Mouse (Mus musculus): Measurements from ENCODE around the gene Nbeal2.

The Nbeal2 gene

GRCm38 (mm10) chr9:110673107-110673752 is 19.3 kb upstream of the Nbeal2 start:
- no peak for DNase-seq (ENCODE audit: low spot score)

- no peak for DNase-seq (ENCODE audit: low spot score)
Observed at GRCm38 (mm10) chr9:110672462-110673106, 18.6 kb upstream of the Nbeal2 start.

- no peak for DNase-seq (ENCODE audit: low spot score)
Observed at GRCm38 (mm10) chr9:110669785-110670184, 15.8 kb upstream of the Nbeal2 start.

DNA sequence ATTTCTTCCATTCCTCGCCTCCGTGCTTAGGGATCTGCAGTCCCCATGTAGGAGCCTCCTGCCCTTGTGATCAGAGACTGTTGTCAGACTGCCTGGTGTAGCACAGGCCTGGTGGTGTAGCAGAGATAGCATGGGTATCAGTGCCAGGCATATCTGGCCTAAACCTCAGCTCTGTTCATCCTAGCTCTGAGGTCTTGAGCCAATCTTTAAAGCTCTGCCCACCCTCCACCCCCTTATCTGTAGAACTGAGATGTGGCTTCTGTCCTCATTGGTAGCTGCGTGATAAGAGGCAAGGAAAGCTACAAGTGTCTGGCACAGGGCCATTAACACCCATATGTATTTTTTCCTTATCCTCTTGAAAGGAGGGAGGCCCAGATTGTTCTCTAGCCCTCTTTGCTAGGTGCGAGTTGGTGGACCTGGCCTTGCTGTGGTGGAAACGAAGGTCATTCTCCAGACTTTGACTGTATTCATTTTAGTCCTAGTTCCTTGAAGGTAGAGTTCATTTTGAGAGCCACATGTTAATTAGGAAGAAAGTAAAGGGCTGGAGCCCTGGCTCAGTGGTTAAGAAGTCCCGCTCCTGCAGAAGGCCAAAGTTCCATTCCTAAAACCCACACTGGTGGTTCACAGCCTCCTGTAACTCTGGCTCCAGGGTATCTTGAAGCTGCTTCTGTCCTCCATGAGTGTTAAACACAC is 14.8 kb upstream of the Nbeal2 start:
- no peak for DNase-seq (ENCODE audit: low spot score)

DNA sequence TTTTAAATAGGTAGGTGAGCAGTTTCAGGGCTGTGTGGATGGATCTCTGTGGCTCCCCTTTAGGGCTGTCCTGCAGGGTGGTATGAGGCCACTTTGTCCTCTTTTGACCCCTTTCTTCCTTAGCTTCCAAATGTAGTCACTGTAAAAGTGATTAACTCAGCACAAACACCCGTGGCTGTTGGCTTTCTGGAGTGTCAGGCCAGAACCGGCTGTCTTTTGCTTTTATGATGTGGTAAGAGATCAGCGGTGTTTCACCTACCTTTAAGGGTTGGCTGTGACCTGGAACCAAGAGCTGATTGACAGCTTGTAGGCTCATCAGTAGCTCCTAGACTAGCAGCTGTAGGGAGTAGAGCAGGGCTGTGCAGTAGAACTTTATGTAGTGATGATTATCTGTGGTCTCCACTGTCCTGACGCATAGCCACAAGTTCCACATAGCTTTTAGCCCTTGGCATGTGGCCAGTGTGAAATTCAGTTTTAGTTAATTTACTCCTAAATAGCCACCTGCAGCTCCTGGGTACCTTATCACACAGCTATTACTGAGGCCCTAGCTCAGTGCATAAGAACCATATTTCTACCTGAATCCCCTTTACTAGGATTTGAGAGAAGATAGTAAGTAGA is 13.4 kb upstream of the Nbeal2 start:
- DNase-seq (ENCODE audit: low spot score): no peak

DNA sequence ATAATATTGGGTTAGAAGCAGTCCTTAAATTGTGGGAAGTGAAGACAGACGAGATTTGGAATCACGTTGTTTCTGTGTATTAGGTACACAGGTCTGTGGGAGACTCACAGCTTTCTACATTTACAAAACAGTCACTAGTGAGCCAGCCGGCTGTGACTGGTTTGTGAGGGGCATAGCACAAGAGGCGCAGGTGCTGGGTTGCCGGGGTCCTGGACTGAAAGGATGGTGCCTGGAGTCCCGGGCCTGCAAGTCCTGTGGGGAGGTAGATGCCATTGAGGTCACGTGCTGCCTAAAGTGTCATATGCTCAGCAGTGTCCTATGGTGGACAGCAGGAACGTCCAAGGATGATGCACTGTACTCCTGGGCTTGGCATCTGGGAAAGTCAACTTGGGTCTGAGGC is 12.4 kb upstream of the Nbeal2 start:
- DNase-seq (ENCODE audit: low spot score): no peak

GRCm38 (mm10) chr9:110665912-110666311 is 12.0 kb upstream of the Nbeal2 start:
- peak; percentile 79 for DNase-seq (ENCODE audit: low spot score)

DNA sequence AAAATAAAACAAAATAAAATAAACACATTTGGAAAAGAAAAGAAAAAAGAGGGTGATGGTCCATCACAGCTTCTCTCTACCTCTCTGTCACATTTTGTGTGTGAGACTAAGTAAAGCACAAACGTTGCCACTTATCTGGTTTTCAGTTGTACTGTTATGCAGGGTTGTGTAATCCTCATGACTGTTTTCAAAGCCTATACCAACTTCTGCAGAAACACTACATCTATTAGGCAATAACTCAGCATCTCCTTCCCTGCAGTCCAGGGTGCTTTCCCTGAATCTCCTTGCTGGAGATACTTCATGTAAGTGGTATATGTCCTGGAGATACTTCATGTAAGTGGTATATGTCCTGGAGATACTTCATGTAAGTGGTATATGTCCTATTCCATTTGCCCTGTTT is 8.9 kb upstream of the Nbeal2 start:
- DNase-seq (ENCODE audit: low spot score): no peak

DNA sequence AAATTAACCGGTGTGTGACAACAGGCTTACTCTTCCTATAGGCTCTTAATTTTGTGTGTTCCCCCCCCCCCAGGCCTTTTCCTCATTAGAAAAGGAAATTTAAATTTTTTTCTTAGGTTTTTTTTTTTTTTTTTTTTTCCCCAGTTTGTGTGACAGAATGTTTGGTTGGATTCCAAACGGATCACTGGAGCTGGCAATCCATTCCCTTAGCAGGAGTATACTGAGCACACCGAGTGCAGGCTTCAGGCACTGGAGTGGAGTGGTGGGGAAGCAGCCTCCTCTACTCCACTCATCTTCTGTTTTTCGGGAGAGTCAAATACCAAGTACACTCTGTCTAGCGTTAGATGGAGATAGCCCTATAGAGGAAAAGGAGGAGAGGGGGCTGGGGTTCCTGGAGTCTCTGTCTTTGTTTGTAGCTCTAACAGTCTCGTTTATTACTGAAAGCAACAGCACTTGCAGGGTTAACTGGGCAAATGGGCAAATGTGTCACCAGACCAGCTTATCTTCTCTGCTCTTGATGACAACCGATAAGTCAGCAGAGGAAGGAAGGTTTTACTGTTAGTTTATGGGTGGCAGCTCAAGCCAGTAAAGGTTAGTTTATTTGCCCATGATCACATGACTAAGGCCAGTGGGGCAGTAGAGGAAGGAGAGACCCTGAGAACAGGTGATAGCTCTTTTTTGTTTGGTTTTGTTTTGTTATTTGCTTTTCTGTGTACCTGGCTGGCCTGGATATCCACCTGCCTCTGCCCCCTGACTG is 7.1 kb upstream of the Nbeal2 start:
- DNase-seq (ENCODE audit: low spot score): no peak

GRCm38 (mm10) chr9:110660208-110660607 is 6.2 kb upstream of the Nbeal2 start:
- DNase-seq (ENCODE audit: low spot score): no peak

GRCm38 (mm10) chr9:110659521-110659920 is 5.6 kb upstream of the Nbeal2 start:
- no peak for DNase-seq (ENCODE audit: low spot score)

DNA sequence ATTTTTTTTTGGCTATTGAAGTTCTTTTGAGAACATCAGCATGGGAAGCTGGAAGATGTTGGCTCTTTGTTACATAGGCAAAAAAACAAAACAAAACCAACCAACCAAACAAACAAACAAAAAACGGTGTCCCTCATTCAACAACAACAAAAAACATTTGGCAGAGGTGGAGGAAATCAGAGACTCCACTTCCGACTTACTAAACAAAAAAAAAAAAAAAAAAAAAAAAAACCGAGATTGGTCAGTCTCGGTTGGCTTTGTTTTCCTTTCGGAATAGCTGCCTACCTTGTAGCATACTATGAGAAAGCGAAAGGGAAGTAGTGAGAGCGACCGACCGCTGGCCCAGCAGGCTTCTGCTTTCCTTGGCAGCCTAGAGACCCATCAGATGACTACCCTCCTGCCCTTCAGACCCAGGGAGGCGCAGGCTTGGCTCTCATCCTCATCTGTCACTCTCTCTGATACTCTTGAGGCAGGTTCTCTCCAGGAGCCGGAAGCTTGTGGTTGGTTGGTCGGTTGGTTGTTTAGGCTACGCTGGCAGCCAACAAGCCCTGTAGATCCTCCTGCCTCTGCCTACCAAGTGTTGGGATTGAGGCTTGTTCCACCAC is 3.6 kb upstream of the Nbeal2 start:
- DNase-seq (ENCODE audit: low spot score): no peak

DNA sequence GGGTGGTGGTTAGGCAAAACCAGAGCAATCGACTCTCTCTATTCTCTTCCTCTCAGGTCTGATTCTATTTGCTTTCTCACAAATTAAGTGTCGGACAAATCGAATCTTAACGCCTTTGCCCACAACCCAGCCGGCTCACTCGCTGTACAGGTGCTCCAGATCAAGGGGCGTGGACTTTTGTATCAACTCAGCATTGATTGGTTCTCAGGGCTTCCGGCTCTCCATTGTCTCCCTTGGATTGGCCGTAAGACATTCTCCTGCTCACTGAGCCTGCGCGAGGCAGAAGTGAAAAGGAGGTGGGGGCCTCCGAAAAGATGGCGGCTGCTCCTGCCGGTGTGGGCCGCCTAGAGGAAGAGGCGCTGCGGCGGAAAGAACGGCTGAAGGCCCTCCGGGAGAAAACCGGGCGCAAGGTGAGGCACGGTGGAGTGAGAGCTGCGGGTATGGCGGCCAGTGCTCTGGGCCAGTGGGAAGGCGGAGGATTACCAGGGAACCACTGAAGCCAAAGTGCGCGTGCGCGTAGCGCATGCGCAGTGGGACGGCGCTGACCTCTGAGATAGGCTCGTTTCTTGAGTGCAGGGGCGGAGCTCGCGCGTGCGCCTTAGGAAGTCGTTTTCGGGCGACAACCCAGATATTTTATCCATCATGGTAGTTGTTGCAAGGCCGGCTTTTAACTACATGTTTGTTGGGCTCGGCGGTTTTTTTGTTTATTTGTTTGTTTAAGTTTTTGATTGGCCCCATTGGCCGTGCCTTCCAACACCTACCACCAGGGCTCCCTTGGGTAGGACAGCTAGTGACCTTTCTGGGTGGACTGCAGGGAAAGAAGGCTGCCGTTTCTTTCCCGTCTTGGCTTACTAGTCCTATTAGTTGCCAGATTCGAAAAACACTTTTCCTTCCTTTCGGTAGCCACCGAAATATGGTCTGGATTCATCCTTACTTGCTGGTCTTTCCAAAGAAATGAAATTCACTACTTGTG is 2.6 kb upstream of the Nbeal2 start, which contains the start of gene Ccdc12:
Gene Ccdc12 (plus strand): TSS at position 255 of the 973 bp plus-strand sequence.
- peak; percentile 98 for DNase-seq (ENCODE audit: low spot score)

GRCm38 (mm10) chr9:110655651-110656007 is 1.7 kb upstream of the Nbeal2 start:
- DNase-seq (ENCODE audit: low spot score): no peak

- no peak for DNase-seq (ENCODE audit: low spot score)
Observed at GRCm38 (mm10) chr9:110654726-110655650, 1.0 kb upstream of the Nbeal2 start.

DNA sequence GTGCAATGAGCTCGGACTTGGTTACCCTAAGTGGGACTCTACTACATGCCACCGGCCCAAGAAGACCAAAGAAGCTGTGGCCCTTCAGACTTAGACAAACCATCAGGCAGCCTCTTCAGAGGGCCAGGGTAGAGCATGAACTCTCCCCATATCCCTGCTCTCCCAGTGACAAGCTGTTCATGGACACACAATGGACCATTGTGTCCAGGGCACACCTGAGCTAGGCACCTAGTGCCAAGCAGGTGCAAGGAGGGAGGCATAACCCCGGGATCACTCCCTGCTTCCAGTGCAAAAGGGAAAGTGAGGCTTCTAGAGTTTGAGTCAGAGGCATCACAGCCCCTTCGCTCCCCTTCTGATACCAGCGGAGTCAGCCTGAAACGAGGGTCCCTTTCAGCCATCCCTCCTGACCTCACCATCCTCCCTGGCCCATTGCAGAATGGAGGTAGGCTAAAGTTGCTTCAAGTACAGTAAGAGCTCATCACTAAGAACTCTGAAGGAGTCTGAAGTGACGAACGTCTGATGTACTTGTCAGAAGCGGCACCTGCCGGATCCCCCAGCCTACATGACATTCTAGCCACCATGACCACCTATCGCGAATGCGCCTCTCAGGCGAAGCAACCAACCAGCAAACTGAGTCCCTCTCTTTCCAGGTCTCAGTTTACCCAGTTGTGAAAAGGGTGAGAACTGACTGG is 852 bp downstream of the Nbeal2 start:
- no peak for DNase-seq (ENCODE audit: low spot score)

GRCm38 (mm10) chr9:110651931-110652722 is 1.8 kb downstream of the Nbeal2 start:
- DNase-seq (ENCODE audit: low spot score): peak; percentile 73

GRCm38 (mm10) chr9:110649775-110650174 is 4.2 kb downstream of the Nbeal2 start:
- no peak for DNase-seq (ENCODE audit: low spot score)

Data from lung, postnatal 25 days (tissue).